Mouse (Mus musculus) ES-Bruce4 (cell line): ENCODE data around the gene Capn12.

ENCODE experiments used
- EP300 ChIP-seq: IDR thresholded peaks from 2 replicates; pipeline ENCODE4 v1.6.1; 2011; ENCODE audit warnings: low read depth, low read length; ENCODE audit not compliant: insufficient read depth
- POLR2A ChIP-seq: IDR thresholded peaks from one replicate; pipeline ENCODE4 v1.8.1; 2011; ENCODE audit warnings: low read length; ENCODE audit not compliant: insufficient read depth

- TF ChIP-seq POLR2A (no peak), EP300 (no peak)
Observed at GRCm38 (mm10) chr7:28931695-28932039, 50.4 kb downstream of the Capn12 start.
